Mouse (Mus musculus) heart, adult 2 months (tissue): ENCODE measurements at regions not wholly inside any gene's neighbourhood (a gene's known extent, or its start where the extent isn't known, plus 50 kb on each side); places are given as distances from the start of the nearest gene placed in this dataset.

Experiments used
- CTCF ChIP-seq: fragments of 200-600 bp; IDR thresholded peaks from 2 replicates; pipeline ENCODE4 v1.8.1; 2022; ENCODE audit warnings: antibody characterized with exemption, mild to moderate bottlenecking, moderate library complexity
- POLR2A ChIP-seq: fragments of 200-500 bp; IDR thresholded peaks from 2 replicates; pipeline ENCODE4 v1.6.1; 2011; ENCODE audit warnings: mild to moderate bottlenecking, low read depth, low read length, control low read depth; ENCODE audit not compliant: insufficient read depth

- TF ChIP-seq CTCF = no peak
- no peak for TF ChIP-seq POLR2A
Measured at GRCm38 (mm10) chr4:12506851-12507551, 335.2 kb upstream of the Fam92a start.
